Mouse (Mus musculus) telencephalon, adult 2 months (tissue): ENCODE measurements around the gene Ppp1r7.
"Not testable (repeated sequence)": the region's sequence is repeated elsewhere in the genome, so short reads cannot be mapped to it uniquely, and the experiment has no call there.

Experiments
- DNase-seq: peaks from one replicate; pipeline ENCODE4 v3.0.0-alpha.2; 2011; ENCODE audit warnings: low read depth, low spot score

The Ppp1r7 gene

DNA sequence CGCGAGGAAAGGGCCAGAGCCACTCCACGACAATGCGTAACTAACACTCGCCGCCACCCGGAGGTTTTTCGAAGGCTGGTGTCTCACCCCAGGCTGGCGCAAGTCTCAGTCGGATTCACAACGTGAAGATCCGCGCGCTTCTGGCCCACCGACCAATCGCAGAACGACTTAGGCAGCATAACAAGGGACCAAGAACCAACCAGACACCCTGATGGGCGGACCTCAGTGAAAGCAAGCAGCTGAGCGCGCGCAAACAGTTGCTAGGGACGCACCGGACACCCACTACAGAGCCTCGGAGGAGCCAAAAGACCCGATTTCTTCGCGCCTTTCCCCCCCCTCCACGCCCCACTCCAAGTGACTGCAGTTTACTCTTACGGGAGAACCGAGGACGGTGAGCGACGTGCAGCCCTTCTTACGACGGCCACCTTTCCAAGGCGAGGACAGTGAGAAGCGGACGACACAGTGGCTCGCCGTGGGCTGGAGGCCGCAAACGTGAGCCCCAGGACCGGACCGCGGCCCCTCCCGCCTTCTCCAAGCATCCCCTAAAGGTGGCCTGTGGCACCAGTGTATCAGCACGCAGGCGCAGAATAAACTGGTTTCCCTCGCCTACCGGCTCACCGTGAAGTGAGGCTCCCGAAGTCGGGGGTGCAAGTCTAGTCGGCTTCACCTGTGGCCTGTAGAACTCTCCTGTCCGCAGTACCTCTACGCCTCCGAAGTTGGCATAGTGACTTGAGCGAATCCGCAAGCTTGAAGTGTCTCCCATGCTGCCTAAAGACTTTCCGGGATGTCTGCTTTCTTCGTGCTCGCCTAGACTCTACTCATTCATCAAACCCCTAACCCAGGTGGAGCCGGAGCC, at the start of gene Ppp1r7, which contains the start of gene Pask:
Gene Ppp1r7 (plus strand): TSS at position 207 of the 856 bp plus-strand sequence.
Gene Pask (minus strand): TSS at position 835 of the 856 bp plus-strand sequence.
- DNase-seq: peak; percentile 98

GRCm38 (mm10) chr1:93294491-93294890, 48.2 kb upstream of the Ppp1r7 start:
- DNase-seq: not testable (repeated sequence)

DNA sequence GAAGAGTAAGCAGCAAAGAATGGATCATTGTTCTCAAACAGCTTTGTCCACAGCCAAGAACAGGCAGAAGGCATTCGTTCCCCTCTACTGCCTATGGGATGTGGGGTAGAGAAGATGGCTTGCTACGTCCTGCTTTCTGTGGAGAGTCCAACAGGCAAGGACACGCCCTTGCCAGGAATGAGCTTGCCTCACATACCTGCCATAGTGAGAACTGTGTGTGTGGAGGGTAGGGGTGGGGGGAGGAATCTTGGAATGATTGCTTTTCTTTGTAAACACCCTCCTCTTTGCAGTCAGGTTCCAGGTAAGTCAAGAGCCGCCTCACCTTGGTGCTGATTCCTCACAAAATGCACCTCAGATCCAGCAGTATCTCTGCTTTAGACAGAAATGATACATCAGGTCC, 42.9 kb upstream of the Ppp1r7 start:
- no peak for DNase-seq

GRCm38 (mm10) chr1:93300578-93300977, 42.1 kb upstream of the Ppp1r7 start:
- no peak for DNase-seq

DNA sequence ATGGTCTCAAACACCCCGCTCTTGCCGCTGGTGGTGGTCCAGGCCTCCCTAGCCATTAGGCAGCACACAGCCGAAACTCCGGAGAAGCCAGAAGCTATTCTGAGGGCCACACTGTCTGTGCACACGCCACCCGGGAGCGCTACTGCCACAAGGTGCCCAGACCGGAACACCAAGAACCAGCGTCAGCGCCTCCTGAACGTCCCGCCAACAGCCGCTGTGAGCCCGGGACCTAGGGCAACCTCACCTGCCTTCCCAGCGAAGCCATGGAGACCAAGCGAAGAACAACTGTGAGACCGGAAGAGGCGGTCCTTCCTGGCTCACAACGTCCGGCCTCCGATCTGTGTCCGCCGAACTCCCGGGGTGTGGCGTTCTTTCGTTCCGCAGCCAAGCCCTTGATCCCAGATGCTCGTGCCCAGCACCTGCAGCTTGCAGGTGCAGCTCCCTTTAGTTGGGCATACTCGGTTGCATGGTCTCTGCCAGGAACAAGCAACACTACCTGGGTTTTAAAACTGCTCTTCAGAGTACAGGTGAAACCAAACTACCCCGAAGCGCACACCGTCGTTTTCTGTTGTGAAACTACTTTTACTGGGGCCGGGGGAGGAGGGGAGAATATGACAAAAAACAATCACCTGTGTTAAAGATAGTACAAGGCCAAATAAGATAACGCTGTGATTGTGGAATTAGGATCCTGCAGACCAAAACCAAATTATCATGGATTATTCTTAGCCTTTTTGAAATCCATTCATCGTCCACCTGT, 36.9 kb upstream of the Ppp1r7 start, which contains the start of gene Mterf4:
Gene Mterf4 (minus strand): TSS at position 335 of the 757 bp plus-strand sequence.
- peak; percentile 76 for DNase-seq

GRCm38 (mm10) chr1:93323973-93324372, 18.7 kb upstream of the Ppp1r7 start:
- no peak for DNase-seq

- no peak for DNase-seq
Observed at GRCm38 (mm10) chr1:93326446-93326845, 16.2 kb upstream of the Ppp1r7 start.

- no peak for DNase-seq
Observed at GRCm38 (mm10) chr1:93334621-93335020, 8.0 kb upstream of the Ppp1r7 start.

DNA sequence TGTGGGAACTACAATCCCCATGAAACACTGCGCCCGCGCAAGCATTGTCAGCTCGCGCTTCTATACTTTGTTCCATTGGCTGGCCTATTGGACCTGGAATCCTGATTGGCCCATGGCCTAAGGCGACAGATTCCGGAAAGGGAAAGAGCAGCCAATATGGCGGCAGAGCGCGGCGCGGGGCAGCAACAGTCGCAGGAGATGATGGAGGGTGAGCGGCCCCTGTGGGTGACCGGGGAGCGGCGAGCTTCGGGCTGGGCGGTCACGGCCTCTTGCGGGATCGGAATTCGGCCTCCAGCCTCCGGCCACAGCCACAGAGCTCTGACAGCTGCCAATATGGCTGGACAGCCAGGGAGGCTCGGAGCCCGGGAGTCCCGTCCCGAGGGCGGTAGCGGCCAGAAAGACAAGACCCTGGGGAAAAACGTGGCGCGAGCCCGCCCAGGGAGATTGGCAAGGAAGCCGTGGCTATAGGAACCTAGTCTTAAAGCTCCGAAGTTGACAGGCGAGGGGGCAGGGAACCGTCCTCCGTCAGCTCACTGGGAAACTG, 922 bp downstream of the Ppp1r7 start:
- peak; percentile 96 for DNase-seq

GRCm38 (mm10) chr1:93347176-93347575, 4.5 kb downstream of the Ppp1r7 start:
- peak; percentile 64 for DNase-seq

DNA sequence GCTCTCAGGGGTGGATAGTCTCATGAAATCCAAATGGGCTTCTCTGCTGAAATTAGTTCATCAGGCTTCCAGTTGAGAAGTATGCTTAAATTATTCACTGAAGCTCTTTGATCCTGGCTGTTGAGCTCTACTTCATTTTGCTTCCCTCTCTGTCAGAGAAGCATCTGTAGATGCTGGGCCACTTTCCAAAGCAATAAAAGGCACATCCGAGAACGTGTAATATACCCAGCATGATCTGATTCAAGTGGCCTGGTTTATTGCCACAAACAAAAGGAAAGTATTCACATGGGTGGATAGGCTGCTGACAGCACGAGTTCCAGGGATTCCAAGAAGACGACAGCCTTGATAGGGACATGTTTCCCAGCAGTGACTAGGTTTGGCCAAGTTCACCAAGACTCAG, 7.0 kb downstream of the Ppp1r7 start:
- peak; percentile 45 for DNase-seq

- no peak for DNase-seq
Observed at GRCm38 (mm10) chr1:93352724-93353123, 10.1 kb downstream of the Ppp1r7 start.

DNA sequence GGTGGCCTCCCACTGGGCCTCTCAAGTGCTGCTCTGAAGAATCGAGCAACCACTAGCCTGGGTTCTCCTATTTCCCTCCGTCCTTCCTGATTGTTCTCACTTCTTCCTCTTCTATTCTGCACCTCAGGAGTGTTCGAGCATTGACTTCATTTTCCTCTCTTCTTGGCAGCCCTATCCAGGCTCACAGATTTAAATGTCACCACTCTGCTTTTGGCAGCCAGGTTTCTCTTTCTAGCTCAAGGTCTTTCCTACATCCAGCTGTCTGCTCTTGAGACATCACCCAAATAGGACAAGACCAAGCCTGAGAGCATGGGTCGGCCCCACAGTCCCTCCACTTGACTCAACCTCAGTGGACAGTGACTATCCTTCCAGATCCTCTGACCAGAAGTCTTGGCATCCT, 20.0 kb downstream of the Ppp1r7 start:
- DNase-seq: no peak

GRCm38 (mm10) chr1:93365641-93366040, 23.0 kb downstream of the Ppp1r7 start:
- DNase-seq: no peak

DNA sequence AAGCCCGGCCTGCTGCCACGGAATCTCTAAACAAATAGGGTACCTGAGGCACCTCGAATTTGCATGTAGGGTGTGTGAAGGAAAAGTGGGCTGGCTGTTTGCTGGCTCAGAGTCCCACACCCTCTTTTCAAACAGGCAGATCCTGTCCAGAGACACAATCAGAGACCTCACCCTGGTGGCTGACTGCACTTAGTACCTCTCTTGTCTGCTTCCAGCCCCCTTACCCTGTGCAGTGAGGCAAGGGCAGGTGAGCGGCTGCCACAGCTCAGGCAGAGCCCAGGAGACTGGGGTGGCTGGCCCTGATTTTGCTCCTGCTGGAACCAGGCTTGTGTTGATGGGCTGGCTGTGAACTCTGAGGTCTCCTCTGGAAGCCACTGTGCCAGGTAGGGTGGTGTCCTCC, 31.0 kb downstream of the Ppp1r7 start, which contains the start of gene Ano7:
Gene Ano7 (plus strand): TSS at position 266 of the 400 bp plus-strand sequence.
- no peak for DNase-seq

DNA sequence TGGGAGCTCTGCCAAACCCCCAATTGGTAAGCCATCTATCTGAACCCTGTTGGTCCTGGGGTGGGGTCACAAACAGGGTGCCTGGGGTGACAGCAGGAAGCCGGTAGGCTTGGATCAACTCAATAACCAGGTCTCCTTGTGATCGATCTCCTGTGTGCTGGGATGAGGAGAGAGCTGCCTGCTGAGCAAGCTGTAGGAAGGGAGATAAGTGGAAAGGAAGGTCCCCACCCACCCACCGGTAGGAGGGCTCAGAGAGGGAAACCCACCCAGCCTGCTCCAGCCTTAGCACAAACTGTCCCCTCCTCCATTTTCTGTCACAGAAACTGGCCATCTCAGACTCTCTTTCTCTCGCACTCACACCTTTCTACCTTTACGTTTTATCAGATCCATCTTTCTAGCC, 34.7 kb downstream of the Ppp1r7 start:
- no peak for DNase-seq

- DNase-seq: no peak
Observed at GRCm38 (mm10) chr1:93379117-93379516, 36.5 kb downstream of the Ppp1r7 start.

DNA sequence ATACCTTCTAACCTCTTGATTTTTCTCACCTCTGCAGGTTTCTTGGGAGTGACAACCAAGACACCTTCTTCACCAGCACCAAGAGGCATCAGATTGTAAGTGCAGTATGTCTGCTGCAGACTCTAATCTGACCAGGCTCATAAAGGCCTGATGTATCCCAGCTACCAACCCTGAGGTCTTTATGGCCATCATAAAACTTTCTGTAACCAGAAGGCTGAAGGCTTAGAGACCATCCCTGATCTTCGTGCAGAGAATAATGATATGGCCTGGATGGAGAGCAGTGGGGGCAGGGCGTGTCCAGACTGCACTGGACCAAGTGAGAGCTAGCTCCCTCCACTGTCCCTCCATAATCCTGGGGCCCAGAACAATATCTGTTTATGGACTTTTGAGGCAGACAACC, 44.5 kb downstream of the Ppp1r7 start:
- DNase-seq: no peak

GRCm38 (mm10) chr1:93388906-93389305, 46.3 kb downstream of the Ppp1r7 start:
- no peak for DNase-seq

- DNase-seq: no peak
Observed at GRCm38 (mm10) chr1:93401191-93402052, 58.8 kb downstream of the Ppp1r7 start.

- no peak for DNase-seq
Observed at GRCm38 (mm10) chr1:93403403-93403802, 60.7 kb downstream of the Ppp1r7 start.
